Mouse (Mus musculus) stomach, embryonic 16.5 days (tissue): Measurements from ENCODE around the gene Naa80. TPM values are rescaled to one million over a fixed set of nuclear protein-coding genes. Genes with fewer than 3 reads are reported as not detected.

ENCODE experiments used
- ATAC-seq: fragments of 200-750 bp; cut with Nextera tagmentation; 2 replicates; pipeline ENCODE4 v1.8.0; 2017; ENCODE audit warnings: moderate number of reproducible peaks, moderate TSS enrichment; ENCODE audit not compliant: insufficient read depth, low FRiP score
- H3K27ac ChIP-seq: fragments of 300-500 bp; sonication (generic); 2 replicates; pipeline ENCODE4 v1.5.1; 2014; ENCODE audit warnings: low read length
- H3K27me3 ChIP-seq: fragments of 300-500 bp; sonication (generic); 2 replicates; pipeline ENCODE4 v1.6.1; 2014; ENCODE audit warnings: low read length, control low read depth, mixed read lengths; ENCODE audit not compliant: control insufficient read depth, insufficient read depth
- H3K36me3 ChIP-seq: fragments of 300-500 bp; sonication (generic); 2 replicates; pipeline ENCODE4 v1.6.1; 2014; ENCODE audit warnings: low read length; ENCODE audit not compliant: control insufficient read depth, insufficient read depth
- H3K4me1 ChIP-seq: fragments of 300-500 bp; sonication (generic); 2 replicates; pipeline ENCODE4 v1.6.1; 2014; ENCODE audit warnings: low read length, control low read depth, mixed read lengths; ENCODE audit not compliant: control insufficient read depth, insufficient read depth
- H3K4me2 ChIP-seq: fragments of 300-500 bp; sonication (generic); 2 replicates; pipeline ENCODE4 v1.6.1; 2014; ENCODE audit warnings: low read depth, low read length, mixed read lengths
- H3K4me3 ChIP-seq: fragments of 300-500 bp; sonication (generic); replicated peaks from 2 replicates; pipeline ENCODE4 v1.5.1; 2014; ENCODE audit warnings: mild to moderate bottlenecking, low read length
- H3K9ac ChIP-seq: fragments of 300-500 bp; sonication (generic); 2 replicates; pipeline ENCODE4 v1.6.1; 2014; ENCODE audit warnings: low read length
- H3K9me3 ChIP-seq: fragments of 300-500 bp; sonication (generic); replicated peaks from 2 replicates; pipeline ENCODE4 v1.6.1; 2016; ENCODE audit warnings: low read length, control low read depth; ENCODE audit not compliant: control insufficient read depth
- WGBS: fragments of 180-500 bp; shearing (Covaris S2); extraction: QIAGEN DNeasy Blood & Tissue Kit; methylation state at CpG from one replicate; pipeline ENCODE4 v1.1.7; 2014; 5-methylcytosine and 5-hydroxymethylcytosine counted together
- polyA plus RNA-seq: library from polyadenylated mRNA; unstranded; fragments of >200 nt; fragmentation: Nextera tagmentation; extraction: Ambion mirVana; gene quantifications from 2 replicates; pipeline ENCODE4 v1.2.1, GENCODE M21; 2015

Gene Naa80
- polyA plus RNA-seq, 1 experiment from 2014 or later, result 17.4 TPM

DNA sequence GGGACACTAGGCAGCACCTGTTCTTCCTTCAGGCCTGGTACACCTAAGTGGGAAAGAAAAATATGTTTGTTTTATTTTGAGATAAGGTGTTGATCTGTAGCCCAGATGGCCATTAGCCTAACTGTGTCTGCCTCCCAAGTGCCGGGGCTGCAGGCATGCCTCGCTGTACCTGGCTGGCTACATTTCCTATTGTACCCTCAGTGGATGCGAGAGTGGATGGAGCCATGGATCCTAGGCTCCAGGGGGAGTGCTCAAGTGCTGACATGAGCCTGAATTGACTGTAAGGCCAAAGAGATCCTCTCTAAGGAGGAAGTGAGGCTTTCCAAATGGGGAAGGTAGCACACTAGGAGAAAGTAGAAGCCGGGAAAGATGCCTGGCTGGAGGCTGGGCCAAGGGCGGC, 30.7 kb upstream of the Naa80 start:
- H3K27ac ChIP-seq, result no peak overlapping the region
- no peak overlapping the region for H3K9ac ChIP-seq
- no peak overlapping the region for H3K4me3 ChIP-seq
- no peak overlapping the region for H3K4me2 ChIP-seq
- 0 out of 2 replicates have a peak, but pooled peaks cover 11% of the 10 kb centered on the region for H3K36me3 ChIP-seq
- 77% methylated on average over 5 of the region's 5 CpGs for WGBS
- no peak for ATAC-seq
- no peaks in the 10 kb centered on the region for H3K27me3 ChIP-seq
- no peaks in the 10 kb centered on the region for H3K9me3 ChIP-seq
- peaks cover 36% of the 10 kb centered on the region for H3K4me1 ChIP-seq

DNA sequence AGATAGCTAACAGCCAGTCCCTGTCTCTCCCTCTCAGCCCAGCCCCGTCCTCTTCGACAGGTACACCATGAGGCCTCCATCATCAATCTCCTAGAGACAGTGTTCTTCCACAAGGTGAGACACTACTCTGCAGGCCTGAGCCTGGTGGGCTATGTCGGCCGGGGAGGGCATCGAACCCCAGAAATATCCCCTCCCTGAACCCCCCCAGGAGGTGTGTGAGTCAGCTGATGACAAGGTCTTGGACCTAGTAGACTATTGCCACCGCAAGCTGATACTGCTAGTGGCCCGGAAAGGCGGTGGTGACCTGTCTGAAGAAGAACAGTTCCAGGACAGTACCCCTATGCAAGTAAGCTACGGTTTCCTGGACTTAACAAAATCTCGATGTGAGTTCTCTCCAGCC, 29.9 kb upstream of the Naa80 start:
- H3K27ac ChIP-seq, result no peak overlapping the region
- WGBS, result 87% methylated on average over 10 of the region's 10 CpGs
- peaks cover 41% of the 10 kb centered on the region for H3K4me1 ChIP-seq
- no peak overlapping the region for H3K9ac ChIP-seq
- no peaks in the 10 kb centered on the region for H3K27me3 ChIP-seq
- H3K36me3 ChIP-seq, result 0 out of 2 replicates have a peak, but pooled peaks cover 11% of the 10 kb centered on the region
- no peak for ATAC-seq
- no peak overlapping the region for H3K4me2 ChIP-seq
- no peaks in the 10 kb centered on the region for H3K9me3 ChIP-seq
- H3K4me3 ChIP-seq, result no peak overlapping the region

DNA sequence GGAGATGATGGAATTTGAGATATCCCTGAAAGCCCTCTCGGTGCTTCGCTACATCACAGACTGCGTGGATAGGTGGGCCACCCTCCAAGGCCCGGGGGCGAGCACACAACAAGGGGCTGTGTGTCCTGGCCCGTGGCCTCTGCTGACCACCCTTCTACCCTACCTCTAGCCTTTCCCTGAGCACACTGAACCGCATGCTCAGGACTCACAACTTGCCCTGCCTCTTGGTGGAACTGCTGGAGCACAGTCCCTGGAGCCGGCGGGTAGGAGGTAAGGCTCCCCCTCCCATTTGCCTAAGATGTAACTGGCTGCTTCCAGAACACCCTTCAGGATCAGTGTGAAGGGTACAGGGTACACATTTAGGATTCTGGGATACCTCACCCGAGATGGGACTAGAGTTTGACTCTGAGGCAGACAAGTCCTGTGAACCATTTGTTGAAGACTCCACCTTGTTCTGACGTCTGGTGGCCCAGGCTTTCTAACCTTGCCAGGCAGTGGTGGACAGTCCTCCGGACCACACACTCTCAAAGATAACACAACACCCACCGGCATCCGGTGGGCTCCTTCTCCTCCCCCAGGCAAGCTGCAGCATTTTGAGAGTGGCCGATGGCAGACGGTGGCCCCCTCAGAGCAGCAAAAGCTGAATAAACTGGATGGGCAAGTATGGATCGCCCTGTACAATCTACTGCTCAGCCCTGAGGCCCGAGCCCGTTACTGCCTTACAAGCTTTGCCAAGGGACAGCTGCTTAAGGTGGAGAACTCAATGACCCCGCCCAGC, 29.2 kb upstream of the Naa80 start:
- Histone ChIP-seq H3K4me2 (no peak overlapping the region), H3K27ac (no peak overlapping the region), H3K4me1 (peaks cover 41% of the 10 kb centered on the region), H3K4me3 (no peak overlapping the region), H3K9ac (no peak overlapping the region), H3K27me3 (no peaks in the 10 kb centered on the region), H3K36me3 (0 out of 2 replicates have a peak, but pooled peaks cover 4% of the 10 kb centered on the region), H3K9me3 (no peaks in the 10 kb centered on the region)
- no peak for ATAC-seq
- WGBS, result 79% methylated on average over 20 of the region's 20 CpGs

DNA sequence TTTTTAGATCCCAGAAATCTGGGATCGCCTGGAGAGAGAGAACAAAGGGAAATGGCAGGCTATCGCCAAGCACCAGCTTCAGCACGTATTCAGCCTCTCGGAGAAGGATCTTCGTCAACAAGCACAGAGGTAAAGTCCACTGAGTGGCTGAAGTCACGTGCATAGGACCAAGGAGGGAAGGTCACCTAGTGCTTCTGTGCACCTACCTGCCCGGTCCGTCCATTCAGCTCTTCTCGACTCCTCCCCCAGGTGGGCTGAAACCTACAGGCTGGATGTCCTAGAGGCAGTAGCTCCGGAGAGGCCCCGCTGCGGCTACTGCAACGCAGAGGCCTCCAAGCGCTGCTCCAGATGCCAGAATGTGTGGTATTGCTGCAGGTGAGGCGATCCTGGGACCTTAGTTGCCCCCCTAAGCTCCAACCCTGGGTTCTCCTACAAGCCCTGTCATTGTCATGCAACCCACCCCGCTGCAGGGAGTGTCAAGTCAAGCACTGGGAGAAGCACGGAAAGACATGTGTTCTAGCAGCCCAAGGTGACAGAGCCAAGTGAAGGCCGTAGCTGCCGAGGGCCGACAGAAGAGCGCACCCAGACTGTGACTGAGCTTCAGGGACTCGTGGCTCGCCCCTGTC, 28.1 kb upstream of the Naa80 start:
- 40% methylated on average over 23 of the region's 23 CpGs for WGBS
- Histone ChIP-seq H3K9me3 (no peaks in the 10 kb centered on the region), H3K4me1 (peaks cover 41% of the 10 kb centered on the region), H3K4me3 (peak overlapping the region; percentile 49), H3K27me3 (no peaks in the 10 kb centered on the region), H3K4me2 (peak overlapping the region; percentile 96), H3K9ac (peak overlapping the region; percentile 71), H3K36me3 (no peaks in the 10 kb centered on the region), H3K27ac (peak overlapping the region; percentile 25; the same call in 1 of the 2 replicates)
- ATAC-seq, result no peak

- peak within 1 kb of the TSS; percentile 96 for H3K4me2 ChIP-seq
- H3K4me3 ChIP-seq, result peak within 1 kb of the TSS; percentile 49
- no peaks in the 10 kb centered on the region for H3K36me3 ChIP-seq
- no peaks in the 10 kb centered on the region for H3K27me3 ChIP-seq
- peaks cover 48% of the 10 kb centered on the region for H3K4me1 ChIP-seq
- H3K27ac ChIP-seq, result peak within 1 kb of the TSS; percentile 64
- WGBS, result under 1% methylated on average over 63 of the region's 63 CpGs
- H3K9ac ChIP-seq, result peak within 1 kb of the TSS; percentile 71
- H3K9me3 ChIP-seq, result no peaks in the 10 kb centered on the region
- ATAC-seq, result peak; percentile 48
These were observed 27.4 kb upstream of the Naa80 start, which contains the start of gene Rassf1 for GRCm38 (mm10) chr9:107551117-107551889. TSS of gene Rassf1 (plus strand) at chr9:107551555.

DNA sequence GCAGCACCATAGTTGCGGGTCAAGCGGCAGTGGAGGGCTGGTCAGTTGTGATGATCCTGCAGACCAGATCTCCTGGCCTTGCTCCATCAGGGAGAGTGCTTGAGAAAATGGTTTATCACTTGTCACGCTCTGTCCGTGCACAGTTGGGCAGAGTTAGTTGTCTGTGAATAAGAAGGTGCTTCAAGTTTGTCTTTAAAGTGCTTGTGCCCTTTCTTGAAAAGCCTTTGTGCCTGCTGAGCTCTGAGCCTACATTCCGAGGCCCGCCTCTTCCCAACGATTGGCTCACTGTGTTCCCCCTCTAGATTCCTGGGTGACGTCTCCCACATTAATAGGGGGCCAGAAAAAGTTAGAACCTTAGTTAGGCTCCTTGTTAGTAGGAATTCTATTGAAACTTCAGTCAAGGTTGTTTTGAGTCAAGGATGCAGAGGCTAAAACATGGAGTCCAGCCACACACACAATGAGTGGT, 26.8 kb upstream of the Naa80 start:
- Histone ChIP-seq H3K4me1 (peaks cover 48% of the 10 kb centered on the region), H3K36me3 (no peaks in the 10 kb centered on the region), H3K9me3 (no peaks in the 10 kb centered on the region), H3K9ac (peak overlapping the region; percentile 71), H3K27ac (peak overlapping the region; percentile 64), H3K4me3 (peak overlapping the region; percentile 49), H3K4me2 (peak overlapping the region; percentile 96), H3K27me3 (no peaks in the 10 kb centered on the region)
- ATAC-seq, result no peak
- 12% methylated on average over 8 of the region's 8 CpGs for WGBS

DNA sequence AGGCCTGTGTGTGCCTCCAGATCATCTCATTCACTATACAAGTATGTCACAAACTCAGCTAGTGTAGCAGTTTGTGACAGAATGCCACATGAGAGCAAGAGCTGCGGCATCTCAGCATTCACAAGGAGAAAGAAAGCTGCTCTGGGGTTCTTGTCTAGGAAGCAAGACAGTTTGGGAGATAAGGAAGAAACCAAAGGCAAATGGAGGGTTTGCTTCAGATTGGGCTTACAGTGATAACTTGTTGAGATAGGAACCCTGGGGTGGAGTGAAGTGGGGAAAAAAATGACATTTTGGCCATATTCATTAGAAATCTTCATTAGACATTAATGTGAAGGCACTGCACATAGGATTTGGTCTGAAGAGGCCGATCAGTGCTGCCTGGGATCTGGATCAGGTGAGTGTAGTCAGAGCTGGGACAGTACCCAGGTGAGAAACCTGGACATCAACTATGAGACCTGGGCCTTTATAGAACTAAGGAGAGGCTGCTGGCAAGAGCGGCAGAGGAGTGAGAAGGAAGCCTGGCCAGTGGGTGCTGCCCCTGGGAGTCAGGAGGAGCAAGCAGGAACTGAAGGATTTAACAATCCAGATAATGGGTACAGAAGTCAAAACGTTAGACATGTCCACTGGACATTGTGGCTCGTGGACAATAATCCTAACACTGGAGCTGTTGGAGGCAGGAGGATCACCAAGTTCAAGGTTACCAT, 25.8 kb upstream of the Naa80 start:
- Histone ChIP-seq H3K9me3 (no peaks in the 10 kb centered on the region), H3K4me3 (peak overlapping the region; percentile 73; the same call in 1 of the 2 replicates), H3K27ac (no peak overlapping the region), H3K36me3 (0 out of 2 replicates have a peak, but pooled peaks cover 4% of the 10 kb centered on the region), H3K9ac (no peak overlapping the region), H3K4me2 (peak overlapping the region; percentile 96), H3K4me1 (peaks cover 45% of the 10 kb centered on the region), H3K27me3 (no peaks in the 10 kb centered on the region)
- 77% methylated on average over 5 of the region's 5 CpGs for WGBS
- no peak for ATAC-seq

GRCm38 (mm10) chr9:107553541-107554318, 25.0 kb upstream of the Naa80 start:
- H3K9me3 ChIP-seq, result no peaks in the 10 kb centered on the region
- H3K4me2 ChIP-seq, result peak overlapping the region; percentile 96
- H3K4me1 ChIP-seq, result peaks cover 45% of the 10 kb centered on the region
- peak overlapping the region; percentile 73 for H3K4me3 ChIP-seq
- peaks cover 12% of the 10 kb centered on the region for H3K36me3 ChIP-seq
- ATAC-seq, result peak; percentile 27; the same call in 1 of the 2 replicates
- peak overlapping the region; percentile 77 for H3K9ac ChIP-seq
- peak overlapping the region; percentile 83 for H3K27ac ChIP-seq
- no peaks in the 10 kb centered on the region for H3K27me3 ChIP-seq
- WGBS, result 5% methylated on average over 37 of the region's 37 CpGs
